Mouse (Mus musculus) small intestine, adult 2 months (tissue): ENCODE measurements around the gene Satb2.

Experiments used
- CTCF ChIP-seq: fragments of 200-500 bp; IDR thresholded peaks from 2 replicates; pipeline ENCODE4 v1.5.1; 2012; ENCODE audit warnings: low read depth, mild to moderate bottlenecking, control low read depth, inconsistent platforms, low read length, moderate library complexity, mixed read lengths; ENCODE audit not compliant: insufficient replicate concordance, insufficient read length; ENCODE audit errors: extremely low read depth
- POLR2A ChIP-seq: fragments of 200-500 bp; IDR thresholded peaks from 2 replicates; pipeline ENCODE4 v1.6.1; 2012; ENCODE audit warnings: low read depth, mild to moderate bottlenecking, control low read depth, inconsistent platforms, low read length, moderate library complexity

- TF ChIP-seq POLR2A: no peak
- TF ChIP-seq CTCF: no peak
Observed at GRCm38 (mm10) chr1:56980631-56981275, 2.3 kb upstream of the Satb2 start.
